Mouse (Mus musculus): ENCODE data around the gene Chst10.

- TF ChIP-seq CTCF (IDR thresholded peaks at IDR 0.05; ENCODE audit: borderline replicate concordance, extremely low read depth, insufficient read depth, insufficient read length) (no peak), POLR2A (IDR thresholded peaks at IDR 0.05; ENCODE audit: borderline replicate concordance, extremely low read depth, insufficient read depth, insufficient read length, poor library complexity, severe bottlenecking) (no peak)
Observed at GRCm38 (mm10) chr1:38886602-38887001, 11.4 kb downstream of the Chst10 start.

Measured in brain, embryonic 14.5 days (tissue).